Mouse (Mus musculus) cerebral cortex, adult 2 months (tissue): ENCODE data around the gene Grip2.

ENCODE experiments used
- WGBS: fragments of 180-500 bp; shearing (Covaris S2); methylation state at CpG from one replicate; pipeline ENCODE4 v1.1.7; 2018; 5-methylcytosine and 5-hydroxymethylcytosine counted together

The Grip2 gene

DNA sequence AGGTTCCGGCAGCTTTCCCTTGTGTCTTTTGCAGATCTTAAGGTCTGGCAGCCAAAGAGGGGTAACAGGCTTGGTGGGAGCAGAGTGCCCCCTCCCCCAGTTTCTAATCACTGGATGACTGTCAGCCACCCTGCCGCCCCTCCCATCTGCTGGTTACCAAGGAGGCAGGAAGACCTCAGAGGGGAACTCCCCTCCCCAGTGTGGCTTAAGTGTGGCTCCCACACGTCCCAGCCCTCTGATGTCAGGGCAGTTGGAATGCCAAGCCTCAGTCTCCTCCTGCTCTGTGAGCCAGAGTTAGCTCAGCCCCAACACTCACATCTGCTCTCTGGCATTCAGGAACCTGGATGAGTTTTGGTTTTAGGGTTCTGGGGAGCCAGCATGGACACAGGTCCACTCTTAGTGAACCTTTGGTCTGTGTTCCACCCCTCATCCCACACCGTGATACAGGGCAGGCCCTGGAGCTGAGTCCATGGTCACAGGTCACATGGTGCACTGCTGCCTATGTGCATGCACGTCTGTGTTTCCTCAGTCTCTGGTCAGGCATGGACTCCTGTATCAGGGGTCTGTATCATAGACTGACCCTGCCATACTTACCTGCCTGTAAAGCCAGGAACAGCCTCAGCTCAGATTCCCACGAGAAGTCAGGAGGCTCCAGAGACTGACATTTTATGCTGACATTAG lies 98.0 kb downstream of the Grip2 start:
- 44% methylated on average over 6 of the region's 6 CpGs for WGBS

DNA sequence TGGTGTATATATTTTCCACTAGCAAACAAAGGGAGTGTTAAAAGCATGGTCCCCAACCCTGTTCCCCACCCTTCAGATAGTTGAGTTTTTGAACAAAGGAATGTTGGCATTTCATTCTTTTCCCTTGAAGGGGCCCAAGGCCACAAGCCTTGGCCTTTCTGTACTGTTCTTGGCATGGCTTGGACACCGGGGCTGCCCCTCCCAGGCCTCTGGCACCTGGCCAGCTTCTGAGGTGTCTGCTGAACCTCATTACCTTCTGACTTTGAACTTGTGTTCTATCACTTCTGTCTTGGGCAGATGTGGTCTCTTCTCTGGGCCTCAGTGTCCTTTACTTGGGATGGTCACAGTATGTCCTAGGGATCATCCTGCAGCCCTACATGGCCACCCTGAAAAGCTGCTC lies 99.7 kb downstream of the Grip2 start:
- WGBS: 53% methylated on average over 1 of the region's 1 CpGs

- WGBS: 64% methylated on average over 12 of the region's 12 CpGs
These were observed 105.8 kb downstream of the Grip2 start for GRCm38 (mm10) chr6:91721215-91721701.

- 45% methylated on average over 4 of the region's 4 CpGs for WGBS
These were observed 106.3 kb downstream of the Grip2 start for GRCm38 (mm10) chr6:91720588-91721214.

DNA sequence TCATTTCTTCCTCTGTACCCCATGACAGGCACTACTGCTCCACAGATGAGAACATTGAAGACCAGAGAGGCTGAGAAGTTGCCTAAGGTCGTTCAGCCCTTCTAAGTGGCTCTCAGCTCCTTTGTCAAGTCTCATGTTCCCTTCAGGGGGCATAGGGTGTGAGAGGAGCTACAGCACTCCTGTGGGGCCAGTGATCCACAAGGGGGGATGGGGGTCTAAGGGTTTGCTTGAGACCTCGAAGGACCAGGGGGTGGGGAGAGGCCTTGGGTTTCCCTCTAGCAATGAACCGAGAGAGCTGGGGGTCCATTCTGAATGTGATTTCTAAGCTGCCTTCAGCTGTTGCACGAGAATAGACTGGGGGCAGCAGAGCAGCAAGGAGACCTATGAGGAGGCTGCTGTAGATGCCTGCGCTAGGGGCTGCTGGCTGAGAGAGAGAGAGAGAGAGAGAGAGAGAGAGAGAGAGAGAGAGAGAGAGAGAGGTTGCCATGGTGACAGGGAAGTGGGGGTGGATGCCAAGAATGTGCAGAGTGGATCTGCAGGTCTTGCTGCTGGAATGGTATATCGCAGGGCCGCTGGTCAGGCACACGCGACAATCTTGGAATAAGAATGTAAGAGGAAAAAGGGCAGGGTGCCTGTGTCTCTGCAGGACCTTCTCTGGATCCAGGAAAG lies 107.1 kb downstream of the Grip2 start:
- WGBS: 20% methylated on average over 9 of the region's 9 CpGs

- WGBS: 32% methylated on average over 6 of the region's 6 CpGs
These were observed 107.9 kb downstream of the Grip2 start for GRCm38 (mm10) chr6:91719042-91719747.

- 33% methylated on average over 3 of the region's 3 CpGs for WGBS
These were observed 108.4 kb downstream of the Grip2 start for GRCm38 (mm10) chr6:91718603-91719002.

- 32% methylated on average over 2 of the region's 2 CpGs for WGBS
These were observed 109.0 kb downstream of the Grip2 start for GRCm38 (mm10) chr6:91718067-91718466.

GRCm38 (mm10) chr6:91715988-91716810 lies 110.9 kb downstream of the Grip2 start:
- 59% methylated on average over 6 of the region's 6 CpGs for WGBS

GRCm38 (mm10) chr6:91715023-91715422 lies 112.0 kb downstream of the Grip2 start:
- WGBS: 61% methylated on average over 8 of the region's 8 CpGs

- 27% methylated on average over 5 of the region's 5 CpGs for WGBS
These were observed 113.6 kb downstream of the Grip2 start for GRCm38 (mm10) chr6:91713370-91713896.

DNA sequence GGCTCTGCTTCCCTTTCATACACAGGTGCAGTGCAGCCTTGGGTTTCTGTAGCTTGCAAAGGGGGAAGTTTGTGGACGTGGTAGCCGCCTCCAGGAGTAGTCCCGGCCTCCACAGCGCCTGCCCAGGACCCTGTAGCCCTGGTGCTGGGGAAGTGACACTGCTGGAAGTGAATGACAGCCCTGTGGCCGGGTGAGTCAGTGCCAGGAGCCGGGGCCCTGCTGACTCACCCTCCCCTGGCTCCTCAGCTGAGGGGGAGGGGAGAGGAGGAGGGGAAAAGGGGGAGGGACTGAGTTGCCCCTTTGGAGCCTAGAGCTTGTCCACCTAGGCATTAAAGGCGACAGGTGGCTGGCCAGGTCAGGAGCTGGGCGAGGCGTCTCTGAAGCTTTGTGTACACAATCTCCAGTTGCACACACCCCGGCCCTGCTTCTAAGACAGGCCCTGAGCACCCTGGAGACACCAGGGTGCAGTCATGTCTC lies 114.2 kb downstream of the Grip2 start:
- 30% methylated on average over 10 of the region's 10 CpGs for WGBS

DNA sequence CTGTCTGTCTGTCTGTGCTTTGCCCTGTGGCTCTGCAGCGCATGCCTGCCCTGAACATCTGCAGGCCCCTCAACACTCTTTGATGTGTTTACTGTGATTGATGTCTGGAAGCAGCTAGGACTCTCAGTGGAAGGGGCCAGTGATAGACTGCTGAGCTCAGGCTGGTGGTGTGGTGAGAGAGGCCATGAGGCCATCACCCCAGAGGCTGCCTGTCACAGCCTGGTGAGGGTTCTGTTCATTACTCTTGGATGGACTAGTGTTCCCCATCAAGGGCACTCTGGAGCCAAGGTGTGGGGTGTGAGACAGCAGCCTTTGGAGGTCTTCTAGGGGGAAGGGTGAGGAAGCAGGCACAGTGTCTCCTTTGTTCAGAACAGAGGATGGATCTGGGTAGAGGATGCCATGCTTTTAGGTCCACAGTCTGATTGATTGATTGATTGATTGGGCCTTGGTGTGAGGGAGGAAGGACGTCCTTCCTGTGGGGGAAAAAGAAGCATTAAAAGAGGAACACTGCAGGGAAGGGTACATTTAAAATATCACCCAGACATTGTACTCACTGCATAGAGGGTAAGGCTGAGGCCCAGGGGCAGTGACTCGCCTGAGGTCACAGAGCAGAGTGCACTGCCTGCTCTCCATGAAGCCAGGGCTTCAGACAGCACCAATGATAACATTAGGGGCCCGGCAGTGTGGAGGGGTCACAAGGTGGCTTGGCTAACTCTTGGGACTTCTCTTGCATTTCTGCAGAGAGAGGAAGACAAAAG lies 114.8 kb downstream of the Grip2 start:
- 62% methylated on average over 4 of the region's 4 CpGs for WGBS
